Mouse (Mus musculus) heart, adult 9 months (tissue): Measurements from ENCODE around the gene D230025D16Rik.
A peak's percentile ranks its signal among the peaks of the same experiment; 100 is the strongest.
"Not testable (repeated sequence)": the region's sequence is repeated elsewhere in the genome, so short reads cannot be mapped to it uniquely, and the experiment has no call there.

ENCODE experiments used
- DNase-seq, 2 experiments: peaks; one replicate each; pipeline ENCODE4 v3.0.0; 2022; ENCODE audit warnings: low spot score in 2 of 2

The D230025D16Rik gene

GRCm38 (mm10) chr8:105291802-105292201 is 66.9 kb downstream of the D230025D16Rik start:
- not testable (repeated sequence) for DNase-seq

GRCm38 (mm10) chr8:105292471-105292870 is 67.5 kb downstream of the D230025D16Rik start:
- DNase-seq = no peak

GRCm38 (mm10) chr8:105293405-105293804 is 68.5 kb downstream of the D230025D16Rik start:
- DNase-seq = no peak

- DNase-seq = no peak
These were observed 69.8 kb downstream of the D230025D16Rik start for GRCm38 (mm10) chr8:105294776-105295175.

GRCm38 (mm10) chr8:105295256-105295655 is 70.3 kb downstream of the D230025D16Rik start:
- DNase-seq = no peak

GRCm38 (mm10) chr8:105295895-105296573 is 71.1 kb downstream of the D230025D16Rik start, which contains the start of gene Exoc3l:
Exoc3l (minus strand) TSS chr8:105296101.
- peak in 1 of 2 experiments; percentile 48 for DNase-seq

GRCm38 (mm10) chr8:105297511-105298192 is 72.7 kb downstream of the D230025D16Rik start, which contains the start of gene E2f4:
E2f4 (plus strand) TSS chr8:105297663.
- DNase-seq = peak; percentile 93

GRCm38 (mm10) chr8:105298351-105299252 is 73.7 kb downstream of the D230025D16Rik start:
- DNase-seq = no peak

GRCm38 (mm10) chr8:105299962-105300361 is 75.0 kb downstream of the D230025D16Rik start:
- DNase-seq = no peak
